Mouse (Mus musculus) frontal cortex, postnatal 36 days (tissue): ENCODE measurements around the gene Vezt.
A peak's percentile ranks its signal among the peaks of the same experiment; 100 is the strongest.

Experiments used
- DNase-seq, 2 experiments: peaks; one replicate each; pipeline ENCODE4 v3.0.0; 2022; ENCODE audit warnings: low spot score in 2 of 2

Gene Vezt

GRCm38 (mm10) chr10:93911326-93911725, 124.3 kb downstream of the Vezt start:
- no peak for DNase-seq

- DNase-seq, result no peak
Measured at GRCm38 (mm10) chr10:93909811-93910446, 125.7 kb downstream of the Vezt start.

- no peak for DNase-seq
Measured at GRCm38 (mm10) chr10:93909015-93909414, 126.6 kb downstream of the Vezt start.

- DNase-seq, result no peak
Measured at GRCm38 (mm10) chr10:93908540-93908939, 127.1 kb downstream of the Vezt start.

- DNase-seq, result no peak
Measured at GRCm38 (mm10) chr10:93907376-93907775, 128.2 kb downstream of the Vezt start.

GRCm38 (mm10) chr10:93899907-93900306, 135.7 kb downstream of the Vezt start:
- no peak for DNase-seq

- no peak for DNase-seq
Measured at GRCm38 (mm10) chr10:93899303-93899702, 136.3 kb downstream of the Vezt start.

- DNase-seq, result no peak
Measured at GRCm38 (mm10) chr10:93897043-93897646, 138.5 kb downstream of the Vezt start, which contains the start of gene Metap2. Gene Metap2 (minus strand): TSS chr10:93897093.

GRCm38 (mm10) chr10:93892551-93892950, 143.1 kb downstream of the Vezt start:
- DNase-seq, result no peak

- no peak for DNase-seq
Measured at GRCm38 (mm10) chr10:93891031-93891430, 144.6 kb downstream of the Vezt start.

- no peak for DNase-seq
Measured at GRCm38 (mm10) chr10:93890565-93890964, 145.1 kb downstream of the Vezt start.

GRCm38 (mm10) chr10:93889976-93890375, 145.6 kb downstream of the Vezt start:
- DNase-seq, result peak in 1 of 2 experiments; percentile 67

GRCm38 (mm10) chr10:93889579-93889950, 146.1 kb downstream of the Vezt start:
- peak; percentile 91 for DNase-seq
